Mouse (Mus musculus) bone marrow macrophage, adult 2 months (primary cell): ENCODE data around the gene Atp1a4. TPM values are rescaled to one million over a fixed set of nuclear protein-coding genes. Genes with fewer than 3 reads are reported as not detected.
"Not testable (repeated sequence)": the region's sequence is repeated elsewhere in the genome, so short reads cannot be mapped to it uniquely, and the experiment has no call there.

ENCODE experiments used
- H3K27ac ChIP-seq: 2 replicates; pipeline ENCODE4 v1.5.1; 2012; ENCODE audit warnings: low read depth, low read length; ENCODE audit not compliant: insufficient read depth
- H3K4me1 ChIP-seq: 2 replicates; pipeline ENCODE4 v1.6.1; 2012; ENCODE audit warnings: low read length; ENCODE audit not compliant: control insufficient read depth, insufficient read depth
- H3K4me3 ChIP-seq: 2 replicates; pipeline ENCODE4 v1.5.1; 2012; ENCODE audit warnings: mild to moderate bottlenecking, low read length, moderate library complexity; ENCODE audit not compliant: insufficient read depth
- CTCF ChIP-seq: IDR thresholded peaks from 2 replicates; pipeline ENCODE4 v1.5.1; 2012; ENCODE audit warnings: low read depth, mild to moderate bottlenecking, low read length, moderate library complexity
- POLR2A ChIP-seq: IDR thresholded peaks from 2 replicates; pipeline ENCODE4 v1.6.1; 2012; ENCODE audit warnings: mild to moderate bottlenecking, low read depth, low read length, borderline replicate concordance
- polyA plus RNA-seq: library from polyadenylated mRNA; stranded (reverse); fragments of >200 nt; gene quantifications from 2 replicates; pipeline ENCODE4 v1.2.4, GENCODE M21; 2012; ENCODE audit not compliant: missing spikeins, insufficient read depth, insufficient read length

The Atp1a4 gene
- polyA plus RNA-seq, 1 experiment: not detected

- Histone ChIP-seq H3K4me1 (no peaks in the 10 kb centered on the region), H3K27ac (no peak within 1 kb of the TSS), H3K4me3 (no peak within 1 kb of the TSS)
- TF ChIP-seq CTCF (no peak), POLR2A (no peak)
These were observed 3.4 kb upstream of the Atp1a4 start, which contains the start of gene Igsf8 for GRCm38 (mm10) chr1:172261477-172262078. Gene Igsf8, plus strand, starts transcription at chr1:172261641.

GRCm38 (mm10) chr1:172247679-172248078, 10.5 kb downstream of the Atp1a4 start:
- Histone ChIP-seq H3K4me1 (peaks cover 17% of the 10 kb centered on the region), H3K27ac (no peak overlapping the region), H3K4me3 (no peak overlapping the region)
- TF ChIP-seq CTCF: peak; percentile 39; the same call in 1 of the 2 replicates
- TF ChIP-seq POLR2A: no peak

GRCm38 (mm10) chr1:172247216-172247615, 11.0 kb downstream of the Atp1a4 start:
- Histone ChIP-seq H3K4me1 (peaks cover 22% of the 10 kb centered on the region), H3K4me3 (no peak overlapping the region), H3K27ac (no peak overlapping the region)
- TF ChIP-seq CTCF (no peak), POLR2A (no peak)

GRCm38 (mm10) chr1:172244645-172245044, 13.6 kb downstream of the Atp1a4 start:
- H3K27ac ChIP-seq, H3K4me3 ChIP-seq: not testable (repeated sequence)
- H3K4me1 ChIP-seq: peaks cover 40% of the 10 kb centered on the region

- Histone ChIP-seq H3K27ac (no peak overlapping the region), H3K4me1 (peaks cover 40% of the 10 kb centered on the region), H3K4me3 (no peak overlapping the region)
- TF ChIP-seq POLR2A (no peak), CTCF (no peak)
These were observed 14.5 kb downstream of the Atp1a4 start for GRCm38 (mm10) chr1:172243547-172244205.

GRCm38 (mm10) chr1:172242401-172242800, 15.8 kb downstream of the Atp1a4 start:
- TF ChIP-seq CTCF (no peak), POLR2A (no peak)
- H3K4me3 ChIP-seq: no peak overlapping the region
- no peak overlapping the region for H3K27ac ChIP-seq
- H3K4me1 ChIP-seq: peaks cover 31% of the 10 kb centered on the region

- peaks cover 29% of the 10 kb centered on the region for H3K4me1 ChIP-seq
- H3K27ac ChIP-seq: peak overlapping the region; percentile 54
- TF ChIP-seq POLR2A (no peak), CTCF (no peak)
- no peak overlapping the region for H3K4me3 ChIP-seq
These were observed 17.1 kb downstream of the Atp1a4 start for GRCm38 (mm10) chr1:172240945-172241708.

GRCm38 (mm10) chr1:172229215-172229614, 29.0 kb downstream of the Atp1a4 start:
- no peak for TF ChIP-seq CTCF
- no peak for TF ChIP-seq POLR2A

GRCm38 (mm10) chr1:172228209-172228608, 30.0 kb downstream of the Atp1a4 start:
- H3K27ac ChIP-seq: no peak overlapping the region
- no peaks in the 10 kb centered on the region for H3K4me1 ChIP-seq
- H3K4me3 ChIP-seq: no peak overlapping the region
- no peak for TF ChIP-seq POLR2A
- no peak for TF ChIP-seq CTCF

More at GRCm38 (mm10) chr1:172229215-172229614, 29.0 kb downstream of the Atp1a4 start:
- no peak overlapping the region for H3K27ac ChIP-seq
- H3K4me1 ChIP-seq: no peaks in the 10 kb centered on the region
- no peak overlapping the region for H3K4me3 ChIP-seq

GRCm38 (mm10) chr1:172221297-172222063, 36.7 kb downstream of the Atp1a4 start:
- no peak for TF ChIP-seq CTCF
- TF ChIP-seq POLR2A: no peak
- H3K27ac ChIP-seq: no peak overlapping the region
- peaks cover 7% of the 10 kb centered on the region for H3K4me1 ChIP-seq
- H3K4me3 ChIP-seq: no peak overlapping the region
